Mouse (Mus musculus) megakaryocyte progenitor cell, adult 5-6 weeks (primary cell): ENCODE measurements around the gene Atp1a3. TPM values are rescaled to one million over a fixed set of nuclear protein-coding genes. Genes with fewer than 3 reads are reported as not detected.

Source experiments
- ATAC-seq: replicated peaks from 2 replicates; pipeline ENCODE4 v1.8.0; 2016; ENCODE audit warnings: mild to moderate bottlenecking, moderate TSS enrichment, inconsistent platforms; ENCODE audit not compliant: poor library complexity
- total RNA-seq, 2 experiments: library from RNA; stranded (forward) in 1 of 2; stranded (reverse) in 1 of 2; fragments of 157-497, 149-512 nt in 1 of 2; fragments of 200-1000 nt in 1 of 2; gene quantifications; 2 replicates each; pipeline versions ENCODE4 v1.2.3 to v1.2.4; 2015 to 2017

Atp1a3 gene
- total RNA-seq, 2 experiments from 2014 or later, result 18.4 to 24.4 TPM

- ATAC-seq, result no peak
Measured at GRCm38 (mm10) chr7:24967966-24968365, 37.8 kb downstream of the Atp1a3 start.

DNA sequence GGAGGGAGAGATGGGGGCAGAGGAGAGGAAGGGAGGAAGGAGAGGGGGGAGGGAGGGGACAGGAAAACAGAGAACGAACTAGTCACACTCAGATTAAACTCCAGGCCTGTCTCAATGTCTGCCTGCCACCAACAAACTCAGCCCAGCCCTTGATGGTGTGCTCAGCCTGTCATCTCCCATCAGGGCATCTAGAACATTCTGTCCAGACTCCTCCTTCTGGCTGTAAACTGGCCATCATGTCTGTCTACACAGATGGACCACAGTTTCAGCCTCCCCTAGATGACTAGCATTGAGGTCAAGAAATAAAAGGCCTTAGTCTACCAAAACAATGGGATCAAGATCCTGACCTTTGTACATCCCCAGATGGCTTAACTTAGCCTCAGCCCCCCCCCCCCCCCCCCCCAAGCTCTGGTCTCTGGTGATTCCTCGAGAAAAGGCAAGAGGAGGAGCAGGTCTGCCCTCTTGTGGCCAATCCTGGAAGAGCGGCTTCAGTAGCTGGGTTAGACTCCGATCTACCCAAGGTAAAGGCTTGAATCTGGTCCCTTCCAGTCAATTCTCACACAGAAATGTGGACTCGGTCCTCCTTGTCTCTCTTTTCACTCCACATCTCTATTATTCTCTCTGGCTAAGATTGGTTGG is 40.7 kb downstream of the Atp1a3 start:
- ATAC-seq, result peak; percentile 88

GRCm38 (mm10) chr7:24964288-24964687 is 41.5 kb downstream of the Atp1a3 start:
- ATAC-seq, result no peak

DNA sequence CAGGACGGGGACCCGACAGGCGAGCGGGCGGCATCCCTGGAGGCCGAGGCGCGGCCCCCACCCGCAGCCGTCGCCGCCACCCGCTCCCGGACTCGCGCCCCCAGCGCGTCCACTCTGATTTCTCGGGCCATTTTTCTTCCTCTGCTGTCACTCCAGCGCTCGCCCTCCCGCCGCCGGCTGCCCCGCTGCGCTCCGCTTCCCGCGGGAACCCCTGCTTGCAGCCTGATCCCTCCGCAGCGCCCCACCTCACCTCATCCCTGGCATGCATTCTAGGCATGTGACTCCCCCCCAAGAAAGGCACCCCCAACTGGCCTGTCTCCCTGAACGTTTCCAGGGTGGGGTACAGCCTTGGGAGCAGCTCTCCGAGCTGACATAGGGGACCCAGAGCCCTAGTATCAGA is 50.5 kb downstream of the Atp1a3 start:
- no peak for ATAC-seq

GRCm38 (mm10) chr7:24954450-24954849 is 51.3 kb downstream of the Atp1a3 start:
- ATAC-seq, result peak; percentile 85

- no peak for ATAC-seq
Measured at GRCm38 (mm10) chr7:24953966-24954365, 51.8 kb downstream of the Atp1a3 start.

DNA sequence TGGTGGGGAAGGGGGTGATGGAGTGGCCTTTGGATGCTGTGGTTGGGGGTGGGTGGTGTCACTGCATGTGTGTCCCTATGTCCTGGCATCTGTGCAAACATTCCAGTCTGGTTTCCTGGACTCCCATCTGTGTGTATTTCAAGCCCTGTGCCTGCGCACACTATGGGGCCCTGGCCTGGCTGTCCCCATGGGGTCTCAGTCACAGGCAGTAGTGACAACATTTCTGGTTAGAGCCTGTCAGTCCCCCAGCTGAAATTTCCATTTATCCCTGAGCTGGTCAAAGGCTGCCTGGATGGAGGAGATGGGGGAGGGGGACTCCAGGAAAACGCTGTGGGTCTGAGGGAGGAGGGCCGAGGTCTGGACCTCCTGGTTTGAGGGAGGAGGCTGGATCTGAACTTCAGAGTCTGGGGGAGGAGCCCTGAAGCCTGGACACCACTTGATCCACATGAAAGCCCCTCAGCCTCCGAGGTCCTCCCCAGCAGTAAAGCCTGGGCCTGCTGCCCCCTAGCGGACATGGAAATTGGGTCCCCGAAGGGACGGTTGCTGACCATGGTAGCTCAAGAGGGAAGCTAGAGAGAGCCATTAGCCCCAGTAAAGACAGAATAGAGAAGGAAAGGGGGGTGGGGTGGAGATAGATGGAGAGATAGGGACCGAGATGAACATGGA is 55.7 kb downstream of the Atp1a3 start:
- ATAC-seq, result peak; percentile 82

- no peak for ATAC-seq
Measured at GRCm38 (mm10) chr7:24948774-24949173, 57.0 kb downstream of the Atp1a3 start.

DNA sequence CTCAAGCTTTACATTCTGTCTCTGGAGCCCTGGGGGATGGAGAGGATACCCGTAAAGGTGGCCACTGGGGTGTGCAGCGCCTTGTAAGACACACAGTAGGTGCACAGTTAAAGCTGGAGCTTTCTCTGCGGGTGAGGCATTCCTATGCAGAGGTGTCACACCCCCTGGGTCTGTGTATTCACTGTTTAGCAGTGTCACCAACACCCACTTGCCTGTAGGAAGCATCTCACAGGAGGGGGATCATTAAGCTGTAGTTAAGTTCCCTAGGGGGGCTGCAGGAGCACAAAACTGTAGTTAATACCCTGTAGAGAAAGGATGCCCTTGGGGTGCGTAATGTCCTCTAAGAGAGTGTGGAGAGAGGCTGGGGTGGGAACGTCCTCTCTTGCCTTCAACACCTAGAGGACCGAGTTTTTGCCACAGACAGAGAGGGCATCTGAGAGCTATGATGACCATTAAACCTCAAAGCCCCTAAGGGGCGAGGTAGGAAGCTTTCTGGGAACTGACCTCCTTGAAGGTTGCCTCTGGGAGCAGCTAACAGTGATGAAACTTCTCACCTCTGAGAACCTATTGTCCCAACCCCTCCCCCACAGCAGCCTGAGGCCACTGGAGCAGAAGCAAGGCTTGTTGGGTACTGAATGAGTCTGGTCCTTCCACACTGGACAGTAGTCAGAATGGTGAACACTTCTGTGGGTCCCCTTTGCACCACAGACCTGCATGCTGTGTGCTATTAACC is 58.3 kb downstream of the Atp1a3 start:
- ATAC-seq, result no peak

DNA sequence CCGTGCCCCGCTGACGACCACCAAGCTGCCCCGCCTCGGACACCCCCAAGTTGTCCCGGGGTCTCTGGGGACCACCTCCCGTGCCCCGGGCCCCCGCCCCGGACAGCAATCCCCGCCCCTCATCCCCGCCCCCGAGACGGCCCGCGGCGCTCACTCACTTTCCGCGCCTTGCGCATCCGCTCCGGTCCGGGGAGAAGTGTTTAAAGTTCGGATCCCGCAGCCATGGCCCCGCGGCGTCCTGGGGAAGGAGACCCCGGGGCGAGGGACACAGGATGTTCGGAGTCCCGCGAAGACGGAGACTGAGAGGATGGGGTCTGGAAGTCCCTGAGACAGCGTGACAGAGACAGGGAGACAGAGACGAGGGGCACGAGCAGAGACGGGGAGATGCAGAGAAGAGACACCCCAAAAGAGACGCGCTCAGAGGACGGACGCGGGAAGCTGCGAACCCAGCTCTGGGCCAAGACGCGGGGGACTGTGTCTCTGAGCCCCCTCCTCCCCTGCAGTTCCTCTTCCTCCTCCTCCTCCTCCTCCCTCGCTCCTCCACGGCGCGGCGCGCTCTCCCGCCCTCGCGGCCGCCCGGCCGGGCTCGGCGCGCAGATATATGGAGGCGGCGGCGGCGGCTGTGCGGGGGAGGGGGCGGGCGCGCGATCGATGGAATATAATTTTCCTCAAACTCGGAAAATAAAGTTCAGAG is 61.4 kb downstream of the Atp1a3 start, which contains the start of gene Gm4881:
Gm4881 (minus strand) TSS at position 238 of the 694 bp plus-strand sequence.
- ATAC-seq, result no peak

GRCm38 (mm10) chr7:24943641-24944040 is 62.1 kb downstream of the Atp1a3 start:
- ATAC-seq, result no peak

DNA sequence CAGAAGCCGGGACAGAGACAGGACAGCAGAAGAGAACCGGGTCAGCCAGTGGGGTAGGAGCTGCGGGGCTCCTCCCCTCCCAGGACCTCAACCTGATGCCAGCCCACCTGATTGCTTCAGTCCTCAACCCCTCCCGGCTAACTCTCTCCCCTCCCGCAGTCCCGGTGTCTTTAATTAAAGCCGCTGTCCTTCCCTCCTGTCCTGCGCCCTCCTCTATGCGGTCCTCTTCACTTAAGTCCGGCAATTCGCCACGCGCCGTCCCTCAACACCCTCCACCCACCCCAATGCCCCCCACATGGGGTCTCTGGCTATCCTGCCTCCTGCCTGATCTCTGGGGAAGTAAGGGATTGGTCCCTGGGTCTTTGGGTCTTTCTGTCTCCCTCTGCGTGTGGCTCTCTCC is 74.1 kb downstream of the Atp1a3 start:
- ATAC-seq, result no peak

GRCm38 (mm10) chr7:24930475-24930874 is 75.3 kb downstream of the Atp1a3 start:
- no peak for ATAC-seq

Other genes with a start within 250 kb of the Atp1a3 start
- gene Cd177, start 245.6 kb downstream of the Atp1a3 start, total RNA-seq (2015), result 16.4 and 16.9 TPM in 2 replicates
- 23.0 and 36.9 TPM in 2 replicates for gene Cd177, start 245.6 kb downstream of the Atp1a3 start, total RNA-seq (2017)
- 0.44 and 2.6 TPM in 2 replicates for gene Ceacam10, start 228.8 kb downstream of the Atp1a3 start, total RNA-seq (2015)
- 1.3 and 2.8 TPM in 2 replicates for gene Ceacam10, start 228.8 kb downstream of the Atp1a3 start, total RNA-seq (2017)
- gene Gm9844, start 143.7 kb downstream of the Atp1a3 start, total RNA-seq (2015), result 1.2 and 1.5 TPM in 2 replicates
- gene Gm9844, start 143.7 kb downstream of the Atp1a3 start, total RNA-seq (2017), result 6.0 and 6.6 TPM in 2 replicates
- not detected in 2 replicates for gene Lypd4, start 136.0 kb downstream of the Atp1a3 start, total RNA-seq (2015)
- gene Lypd4, start 136.0 kb downstream of the Atp1a3 start, total RNA-seq (2017), result not detected in 2 replicates
- not detected in 2 replicates for gene Dmrtc2, start 135.9 kb downstream of the Atp1a3 start, total RNA-seq (2015)
- not detected in 2 replicates for gene Dmrtc2, start 135.9 kb downstream of the Atp1a3 start, total RNA-seq (2017)
- 2,965 and 3,011 TPM in 2 replicates for gene Rps19, start 121.6 kb downstream of the Atp1a3 start, total RNA-seq (2015)
- gene Rps19, start 121.6 kb downstream of the Atp1a3 start, total RNA-seq (2017), result 1,012 and 1,228 TPM in 2 replicates
- 0.34 and 0.35 TPM in 2 replicates for gene Cd79a, start 108.6 kb downstream of the Atp1a3 start, total RNA-seq (2015)
- gene Cd79a, start 108.6 kb downstream of the Atp1a3 start, total RNA-seq (2017), result 0.08 and 0.78 TPM in 2 replicates
- gene Arhgef1, start 103.0 kb downstream of the Atp1a3 start, total RNA-seq (2015), result 58.2 and 67.9 TPM in 2 replicates
- 36.6 and 46.2 TPM in 2 replicates for gene Arhgef1, start 103.0 kb downstream of the Atp1a3 start, total RNA-seq (2017)
- not detected in 2 replicates for gene Gm4881, start 61.5 kb downstream of the Atp1a3 start, total RNA-seq (2015)
- gene Gm4881, start 61.5 kb downstream of the Atp1a3 start, total RNA-seq (2017), result not detected in 2 replicates
- 95.6 and 117 TPM in 2 replicates for gene Rabac1, start 33.2 kb downstream of the Atp1a3 start, total RNA-seq (2015)
- 89.2 and 101 TPM in 2 replicates for gene Rabac1, start 33.2 kb downstream of the Atp1a3 start, total RNA-seq (2017)
- gene Grik5, start 66.4 kb upstream of the Atp1a3 start, total RNA-seq (2015), result 3.1 and 5.6 TPM in 2 replicates
- 3.4 and 3.9 TPM in 2 replicates for gene Grik5, start 66.4 kb upstream of the Atp1a3 start, total RNA-seq (2017)
- 6.2 and 7.6 TPM in 2 replicates for gene Zfp574, start 66.6 kb upstream of the Atp1a3 start, total RNA-seq (2015)
- gene Zfp574, start 66.6 kb upstream of the Atp1a3 start, total RNA-seq (2017), result 4.5 and 4.8 TPM in 2 replicates
- gene Pou2f2, start 173.8 kb upstream of the Atp1a3 start, total RNA-seq (2015), result 13.8 and 18.1 TPM in 2 replicates
- gene Pou2f2, start 173.8 kb upstream of the Atp1a3 start, total RNA-seq (2017), result 2.1 and 4.1 TPM in 2 replicates
- gene Dedd2, start 214.7 kb upstream of the Atp1a3 start, total RNA-seq (2015), result 10.7 and 11.0 TPM in 2 replicates
- gene Dedd2, start 214.7 kb upstream of the Atp1a3 start, total RNA-seq (2017), result 14.5 and 17.2 TPM in 2 replicates
- gene Zfp526, start 215.5 kb upstream of the Atp1a3 start, total RNA-seq (2015), result 7.2 and 7.6 TPM in 2 replicates
- gene Zfp526, start 215.5 kb upstream of the Atp1a3 start, total RNA-seq (2017), result 7.5 and 7.6 TPM in 2 replicates
- gene Gsk3a, start 231.9 kb upstream of the Atp1a3 start, total RNA-seq (2015), result 84.9 and 93.2 TPM in 2 replicates
- 57.8 and 60.3 TPM in 2 replicates for gene Gsk3a, start 231.9 kb upstream of the Atp1a3 start, total RNA-seq (2017)
- gene Erf, start 244.8 kb upstream of the Atp1a3 start, total RNA-seq (2015), result 5.2 and 5.6 TPM in 2 replicates
- gene Erf, start 244.8 kb upstream of the Atp1a3 start, total RNA-seq (2017), result 6.6 and 6.9 TPM in 2 replicates